Mouse (Mus musculus): ENCODE measurements around the gene Cdc42bpg.

Cdc42bpg gene

GRCm38 (mm10) chr19:6333761-6334595 is 27.7 kb downstream of the Cdc42bpg start:
- DNase-seq, result no peak

GRCm38 (mm10) chr19:6334673-6335457 is 28.6 kb downstream of the Cdc42bpg start, which contains the start of gene Men1:
Men1 (plus strand) TSS chr19:6334979.
- DNase-seq, result peak; percentile 92

- DNase-seq, result peak; percentile 50
Observed at GRCm38 (mm10) chr19:6335458-6335827, 29.2 kb downstream of the Cdc42bpg start.

- no peak for DNase-seq
Observed at GRCm38 (mm10) chr19:6336920-6337319, 30.7 kb downstream of the Cdc42bpg start.

- DNase-seq, result no peak
Observed at GRCm38 (mm10) chr19:6338171-6338570, 31.9 kb downstream of the Cdc42bpg start.

GRCm38 (mm10) chr19:6338716-6339115 is 32.5 kb downstream of the Cdc42bpg start:
- DNase-seq, result no peak

- no peak for DNase-seq
Observed at GRCm38 (mm10) chr19:6339191-6339590, 32.9 kb downstream of the Cdc42bpg start.

- DNase-seq, result peak; percentile 59
Observed at GRCm38 (mm10) chr19:6339890-6340504, 33.7 kb downstream of the Cdc42bpg start.

GRCm38 (mm10) chr19:6340524-6341452 is 34.5 kb downstream of the Cdc42bpg start, which contains the start of gene Map4k2:
Map4k2 (plus strand) TSS chr19:6341135.
- peak; percentile 94 for DNase-seq

- no peak for DNase-seq
Observed at GRCm38 (mm10) chr19:6341453-6342077, 35.3 kb downstream of the Cdc42bpg start.

- no peak for DNase-seq
Observed at GRCm38 (mm10) chr19:6342276-6342933, 36.1 kb downstream of the Cdc42bpg start.

- DNase-seq, result no peak
Observed at GRCm38 (mm10) chr19:6343066-6343925, 37.0 kb downstream of the Cdc42bpg start.

GRCm38 (mm10) chr19:6343996-6344395 is 37.7 kb downstream of the Cdc42bpg start:
- DNase-seq, result no peak

GRCm38 (mm10) chr19:6346023-6346422 is 39.8 kb downstream of the Cdc42bpg start:
- no peak for DNase-seq

- no peak for DNase-seq
Observed at GRCm38 (mm10) chr19:6346661-6347060, 40.4 kb downstream of the Cdc42bpg start.

GRCm38 (mm10) chr19:6347615-6348014 is 41.4 kb downstream of the Cdc42bpg start:
- no peak for DNase-seq

- DNase-seq, result no peak
Observed at GRCm38 (mm10) chr19:6348717-6349116, 42.5 kb downstream of the Cdc42bpg start.

GRCm38 (mm10) chr19:6349215-6349983 is 43.1 kb downstream of the Cdc42bpg start:
- peak; percentile 46 for DNase-seq

GRCm38 (mm10) chr19:6351431-6352106 is 45.3 kb downstream of the Cdc42bpg start:
- no peak for DNase-seq

Measured in liver (tissue).